Mouse (Mus musculus) embryonic fibroblast, embryonic 13.5 days (primary cell): ENCODE results near the gene Zmat3.

Experiments
- CTCF ChIP-seq: IDR thresholded peaks from 2 replicates; pipeline ENCODE4 v1.5.1; 2011; ENCODE audit warnings: mild to moderate bottlenecking, control low read depth, low read length, moderate library complexity, borderline replicate concordance; ENCODE audit not compliant: insufficient read depth
- POLR2A ChIP-seq: IDR thresholded peaks from 2 replicates; pipeline ENCODE4 v1.6.1; 2011; ENCODE audit warnings: low read depth, mild to moderate bottlenecking, control low read depth, low read length, moderate library complexity

- no peak for TF ChIP-seq CTCF
- TF ChIP-seq POLR2A = no peak
Measured at GRCm38 (mm10) chr3:32408811-32409273, 43.0 kb upstream of the Zmat3 start.
